Mouse (Mus musculus) heart, embryonic 15.5 days (tissue): ENCODE data around the gene Dnajb13. TPM values are rescaled to one million over a fixed set of nuclear protein-coding genes. Genes with fewer than 3 reads are reported as not detected.

ENCODE experiments used
- ATAC-seq: fragments of 200-750 bp; cut with Nextera tagmentation; replicated peaks from 2 replicates; pipeline ENCODE4 v1.8.0; 2017; ENCODE audit warnings: low read depth, moderate TSS enrichment; ENCODE audit not compliant: insufficient number of reproducible peaks, insufficient read depth, low FRiP score
- H3K27ac ChIP-seq: fragments of 300-500 bp; sonication (generic); 2 replicates; pipeline ENCODE4 v1.5.1; 2015; ENCODE audit warnings: mild to moderate bottlenecking, inconsistent platforms
- H3K27me3 ChIP-seq: fragments of 300-500 bp; sonication (generic); 2 replicates; pipeline ENCODE4 v1.6.1; 2015; ENCODE audit warnings: inconsistent platforms
- H3K36me3 ChIP-seq: fragments of 300-500 bp; sonication (generic); 2 replicates; pipeline ENCODE4 v1.6.1; 2015; ENCODE audit warnings: mild to moderate bottlenecking, inconsistent platforms
- H3K4me1 ChIP-seq: fragments of 300-500 bp; sonication (generic); replicated peaks from 2 replicates; pipeline ENCODE4 v1.6.1; 2015; ENCODE audit warnings: inconsistent platforms
- H3K4me2 ChIP-seq: fragments of 300-500 bp; sonication (generic); 2 replicates; pipeline ENCODE4 v1.6.1; 2015; ENCODE audit warnings: inconsistent platforms, mild to moderate bottlenecking, moderate library complexity
- H3K4me3 ChIP-seq: fragments of 300-500 bp; sonication (generic); 2 replicates; pipeline ENCODE4 v1.5.1; 2015; ENCODE audit warnings: mild to moderate bottlenecking, inconsistent platforms
- H3K9ac ChIP-seq: fragments of 300-500 bp; sonication (generic); 2 replicates; pipeline ENCODE4 v1.6.1; 2015; ENCODE audit warnings: mild to moderate bottlenecking, inconsistent platforms
- H3K9me3 ChIP-seq: fragments of 300-500 bp; sonication (generic); replicated peaks from 2 replicates; pipeline ENCODE4 v1.6.1; 2016; ENCODE audit warnings: inconsistent platforms
- WGBS: fragments of 180-500 bp; shearing (Covaris S2); methylation state at CpG from one replicate; pipeline ENCODE4 v1.1.7; 2015; ENCODE audit warnings: mixed read lengths; 5-methylcytosine and 5-hydroxymethylcytosine counted together
- polyA plus RNA-seq: library from polyadenylated mRNA; unstranded; fragments of >200 nt; fragmentation: Nextera tagmentation; extraction: Ambion mirVana; gene quantifications from 2 replicates; pipeline ENCODE4 v1.2.1, GENCODE M21; 2015

Dnajb13 gene
- 0.18 and 0.70 TPM in 2 replicates for polyA plus RNA-seq

DNA sequence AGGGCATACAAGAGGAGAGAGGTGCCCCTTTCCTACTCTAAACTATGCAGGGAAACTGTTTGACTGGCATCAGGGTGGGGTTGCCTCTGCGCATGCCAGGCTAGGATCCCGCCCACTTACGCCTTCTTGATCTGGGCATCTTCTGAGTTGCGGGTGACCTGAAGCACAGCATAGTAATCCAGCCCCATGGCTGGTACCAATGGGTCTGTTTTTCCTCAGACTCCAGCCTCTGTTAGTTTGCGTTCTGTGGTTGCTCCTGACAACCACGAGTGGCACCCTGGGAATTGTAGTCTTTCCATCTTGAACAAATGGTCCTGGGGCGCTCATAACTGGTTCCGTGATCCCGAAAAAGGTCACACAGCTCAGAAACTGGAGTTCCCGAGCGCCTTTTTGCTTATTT is at the start of gene Dnajb13:
Gene Dnajb13 (minus strand): TSS at position 388 of the 400 bp plus-strand sequence.
- ATAC-seq: no peak
- H3K4me3 ChIP-seq: no peak within 1 kb of the TSS
- H3K36me3 ChIP-seq: no peaks in the 10 kb centered on the region
- H3K9me3 ChIP-seq: no peaks in the 10 kb centered on the region
- no peak within 1 kb of the TSS for H3K27ac ChIP-seq
- no peaks in the 10 kb centered on the region for H3K4me1 ChIP-seq
- H3K4me2 ChIP-seq: peak within 1 kb of the TSS; percentile 41; the same call in 1 of the 2 replicates
- H3K9ac ChIP-seq: no peak within 1 kb of the TSS
- 43% methylated on average over 11 of the region's 11 CpGs for WGBS
- H3K27me3 ChIP-seq: 0 out of 2 replicates have a peak, but pooled peaks cover 3% of the 10 kb centered on the region

DNA sequence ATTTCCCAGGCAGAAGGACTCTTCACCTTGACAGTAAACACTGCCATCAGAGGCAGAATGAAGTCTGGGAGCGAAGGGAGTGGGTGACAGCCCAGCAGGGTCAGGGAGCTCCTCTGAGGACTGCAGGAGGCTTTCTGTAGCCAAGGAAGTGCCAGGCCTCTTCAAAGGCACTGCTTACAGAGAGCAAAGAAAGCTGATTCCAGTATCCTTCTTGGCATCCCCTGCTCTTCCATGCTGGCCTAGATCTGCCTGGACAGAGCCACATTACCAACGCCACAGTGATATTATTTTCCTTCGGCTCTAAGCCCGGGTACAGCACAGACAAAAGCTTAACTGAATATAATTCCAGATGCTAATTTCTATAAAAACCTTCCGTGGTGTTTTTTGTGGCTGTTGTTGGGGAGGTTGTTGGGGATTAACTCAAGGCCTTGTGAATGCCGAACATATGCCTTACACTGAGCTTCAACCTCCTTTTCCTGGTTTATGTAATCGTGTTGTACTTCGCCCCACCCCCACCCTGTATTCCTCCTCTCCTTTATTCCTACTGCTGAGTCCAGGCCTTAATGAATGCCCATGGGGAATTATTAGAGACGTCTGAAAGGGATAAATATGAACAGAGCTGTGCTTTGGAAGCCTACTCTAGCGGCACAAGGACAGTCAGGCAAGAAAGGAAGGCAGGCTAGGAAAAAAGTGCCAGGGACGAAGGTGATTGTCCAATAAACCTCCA is 47.3 kb upstream of the Dnajb13 start:
- Histone ChIP-seq H3K4me3 (no peak overlapping the region), H3K4me1 (peaks cover 4% of the 10 kb centered on the region; the same call in 1 of the 2 replicates), H3K9ac (no peak overlapping the region), H3K27me3 (no peaks in the 10 kb centered on the region), H3K36me3 (peaks cover 7% of the 10 kb centered on the region; the same call in 1 of the 2 replicates), H3K27ac (no peak overlapping the region), H3K4me2 (no peak overlapping the region), H3K9me3 (no peaks in the 10 kb centered on the region)
- no peak for ATAC-seq
- 82% methylated on average over 11 of the region's 11 CpGs for WGBS

DNA sequence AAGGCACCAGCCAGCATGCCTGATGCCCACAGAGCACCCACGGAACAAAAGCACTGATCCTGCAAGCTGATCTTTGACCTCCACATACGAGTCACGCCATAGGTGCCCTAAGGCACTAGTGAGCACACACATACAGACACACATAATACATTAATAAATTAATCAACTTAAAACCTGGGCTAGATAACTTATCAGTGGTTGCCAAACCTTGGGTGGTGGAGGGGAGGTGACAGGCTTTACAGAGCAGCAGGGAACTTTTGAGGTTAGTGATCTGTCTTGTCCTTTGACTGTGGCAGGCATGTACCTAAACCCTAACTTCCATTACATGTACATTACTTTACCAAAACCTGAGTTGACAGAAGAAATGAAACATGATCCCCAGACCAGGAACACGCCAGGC is 44.6 kb upstream of the Dnajb13 start:
- H3K9ac ChIP-seq: no peak overlapping the region
- no peak overlapping the region for H3K27ac ChIP-seq
- no peak overlapping the region for H3K4me2 ChIP-seq
- no peaks in the 10 kb centered on the region for H3K27me3 ChIP-seq
- 87% methylated on average over 4 of the region's 4 CpGs for WGBS
- peaks cover 16% of the 10 kb centered on the region for H3K4me1 ChIP-seq
- H3K4me3 ChIP-seq: no peak overlapping the region
- no peak for ATAC-seq
- no peaks in the 10 kb centered on the region for H3K9me3 ChIP-seq
- H3K36me3 ChIP-seq: no peaks in the 10 kb centered on the region; the same call in 1 of the 2 replicates

DNA sequence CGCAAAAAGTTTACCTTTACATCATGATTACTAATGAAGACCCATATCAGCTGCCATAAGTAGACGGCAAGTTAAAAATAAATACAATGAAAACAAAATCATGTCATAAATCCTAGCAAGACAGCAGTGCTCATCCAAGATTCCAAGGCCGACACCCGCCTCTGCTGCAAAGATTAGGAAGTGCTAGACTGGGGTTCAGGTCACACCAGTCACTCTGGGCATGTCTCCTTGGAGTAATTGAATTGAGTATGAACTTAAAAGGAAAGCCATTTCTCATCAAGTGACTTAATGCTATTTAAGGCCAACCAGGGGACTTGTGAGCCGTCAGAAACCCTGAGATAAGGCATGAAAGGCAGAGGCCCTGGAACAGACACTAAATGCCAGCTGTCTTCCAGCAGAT is 42.5 kb upstream of the Dnajb13 start:
- H3K4me3 ChIP-seq: no peak overlapping the region
- peaks cover 17% of the 10 kb centered on the region for H3K4me1 ChIP-seq
- H3K27me3 ChIP-seq: no peaks in the 10 kb centered on the region
- ATAC-seq: no peak
- H3K4me2 ChIP-seq: no peak overlapping the region
- peak overlapping the region; percentile 45 for H3K27ac ChIP-seq
- H3K36me3 ChIP-seq: peaks cover 3% of the 10 kb centered on the region; the same call in 1 of the 2 replicates
- no peak overlapping the region for H3K9ac ChIP-seq
- no peaks in the 10 kb centered on the region for H3K9me3 ChIP-seq
- 53% methylated on average over 5 of the region's 5 CpGs for WGBS

DNA sequence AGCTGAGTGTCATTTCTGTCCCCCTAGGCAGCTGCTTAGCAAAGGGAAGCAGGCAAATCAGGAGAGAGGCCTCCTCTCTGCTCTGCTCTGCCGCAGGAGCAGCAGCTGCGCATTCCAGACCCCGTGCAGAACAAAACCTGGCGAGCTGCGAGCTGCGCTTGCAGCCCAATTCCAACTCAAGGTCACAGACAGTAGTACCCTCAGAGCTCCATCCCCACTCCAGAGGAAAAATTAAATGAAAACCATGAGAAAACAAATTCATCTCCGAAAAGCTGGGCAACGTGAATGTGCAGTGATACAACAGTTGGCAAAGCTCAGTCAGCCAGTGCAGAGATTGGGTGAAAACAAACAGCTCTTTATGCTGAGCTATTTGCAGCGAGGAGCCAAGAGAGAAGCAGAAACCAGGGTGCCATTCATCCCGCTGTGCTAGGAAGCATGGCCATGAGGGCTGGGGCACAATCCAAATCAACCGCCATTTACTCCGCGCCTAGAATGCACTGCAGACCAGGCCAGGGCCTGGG is 40.7 kb upstream of the Dnajb13 start:
- H3K4me1 ChIP-seq: peaks cover 21% of the 10 kb centered on the region
- no peaks in the 10 kb centered on the region for H3K9me3 ChIP-seq
- ATAC-seq: peak; percentile 88
- no peak overlapping the region for H3K9ac ChIP-seq
- H3K4me2 ChIP-seq: peak overlapping the region; percentile 43
- H3K36me3 ChIP-seq: peaks cover 3% of the 10 kb centered on the region; the same call in 1 of the 2 replicates
- WGBS: 34% methylated on average over 13 of the region's 13 CpGs
- H3K27me3 ChIP-seq: no peaks in the 10 kb centered on the region
- H3K27ac ChIP-seq: peak overlapping the region; percentile 95
- 0 out of 2 replicates have a peak overlapping the region, but pooled peaks have one; percentile 6 for H3K4me3 ChIP-seq

DNA sequence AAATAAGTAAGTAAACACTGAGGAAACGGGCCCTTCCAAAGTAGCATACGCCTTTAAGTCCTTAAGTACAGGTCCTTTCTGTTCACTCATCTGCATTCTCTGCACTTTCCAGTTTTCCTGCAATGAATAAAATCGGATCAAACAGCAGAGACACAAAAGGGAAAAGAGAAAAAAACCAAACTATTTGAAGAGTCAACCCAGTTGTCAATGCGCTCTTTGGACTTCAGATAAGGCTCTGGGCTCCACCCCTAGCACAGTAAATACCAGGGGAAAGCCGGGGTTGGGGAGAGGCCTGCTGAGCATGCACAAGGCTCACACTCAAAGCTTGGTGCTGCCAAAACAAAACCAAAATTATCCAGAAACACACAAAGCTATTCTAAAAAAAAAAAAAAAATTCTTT is 40.2 kb upstream of the Dnajb13 start:
- H3K9ac ChIP-seq: no peak overlapping the region
- H3K9me3 ChIP-seq: no peaks in the 10 kb centered on the region
- ATAC-seq: no peak
- H3K4me1 ChIP-seq: peaks cover 27% of the 10 kb centered on the region
- H3K4me3 ChIP-seq: no peak overlapping the region
- 48% methylated on average over 5 of the region's 5 CpGs for WGBS
- no peaks in the 10 kb centered on the region for H3K27me3 ChIP-seq
- peak overlapping the region; percentile 43; the same call in 1 of the 2 replicates for H3K4me2 ChIP-seq
- peak overlapping the region; percentile 95 for H3K27ac ChIP-seq
- peaks cover 3% of the 10 kb centered on the region; the same call in 1 of the 2 replicates for H3K36me3 ChIP-seq

DNA sequence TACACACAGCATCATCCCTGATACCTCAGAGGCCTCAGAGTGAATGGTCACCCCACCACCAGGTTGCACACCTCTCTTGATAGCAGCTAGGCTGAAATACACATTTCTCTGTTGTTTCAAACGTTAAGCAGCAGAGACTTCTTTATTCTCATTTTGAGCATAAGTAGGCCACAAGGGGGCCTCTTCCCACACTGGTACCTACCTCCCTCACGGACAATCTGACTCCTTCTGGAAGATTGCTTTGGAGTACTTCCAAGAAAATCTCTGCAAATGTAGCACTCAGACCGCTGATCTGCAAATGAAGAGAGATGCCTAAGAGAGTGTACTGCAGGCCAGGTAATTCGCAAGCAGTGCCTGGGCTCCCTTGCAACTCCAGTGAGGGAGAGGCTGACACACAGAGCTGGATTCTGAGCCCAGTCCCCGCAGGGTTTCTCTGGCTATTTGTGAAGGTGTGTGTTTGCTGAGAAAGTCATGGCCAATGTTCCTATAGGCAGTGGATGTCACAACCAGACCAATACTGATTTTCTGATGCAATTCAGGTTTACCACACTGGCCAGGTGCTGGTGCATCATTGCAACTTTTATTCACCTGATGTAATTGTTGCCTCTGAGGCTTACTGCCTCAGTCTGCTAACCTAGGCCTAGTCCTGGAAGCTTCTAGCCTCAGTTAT is 35.7 kb upstream of the Dnajb13 start:
- Histone ChIP-seq H3K4me1 (peaks cover 32% of the 10 kb centered on the region), H3K27me3 (no peaks in the 10 kb centered on the region), H3K9me3 (no peaks in the 10 kb centered on the region), H3K4me3 (no peak overlapping the region), H3K4me2 (no peak overlapping the region), H3K27ac (peak overlapping the region; percentile 33), H3K36me3 (peaks cover 10% of the 10 kb centered on the region; the same call in 1 of the 2 replicates), H3K9ac (no peak overlapping the region)
- WGBS: 39% methylated on average over 5 of the region's 5 CpGs
- no peak for ATAC-seq

DNA sequence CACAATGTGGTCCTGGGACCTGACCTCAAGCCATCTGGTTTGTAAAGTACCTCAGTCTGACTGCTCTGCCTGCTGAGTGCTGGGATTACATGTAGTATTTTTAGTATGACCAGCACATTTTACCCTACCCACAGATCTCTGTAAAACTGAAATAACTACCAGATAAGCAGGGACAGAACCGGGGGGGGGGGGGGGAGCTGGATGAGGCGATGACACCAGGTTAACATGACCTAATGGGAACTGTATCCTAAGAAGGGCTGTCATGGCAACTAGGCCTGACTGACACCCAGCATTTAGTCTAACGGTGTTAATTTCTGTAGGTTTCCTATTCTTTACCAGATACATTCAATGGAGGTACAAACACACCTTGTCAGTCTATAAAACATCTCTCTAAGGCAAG is 35.0 kb upstream of the Dnajb13 start:
- peaks cover 10% of the 10 kb centered on the region; the same call in 1 of the 2 replicates for H3K36me3 ChIP-seq
- H3K27me3 ChIP-seq: no peaks in the 10 kb centered on the region
- ATAC-seq: peak; percentile 48; the same call in 1 of the 2 replicates
- no peak overlapping the region for H3K4me3 ChIP-seq
- no peak overlapping the region for H3K4me2 ChIP-seq
- peaks cover 29% of the 10 kb centered on the region for H3K4me1 ChIP-seq
- H3K9me3 ChIP-seq: no peaks in the 10 kb centered on the region
- no peak overlapping the region for H3K9ac ChIP-seq
- WGBS: 61% methylated on average over 3 of the region's 3 CpGs
- peak overlapping the region; percentile 33 for H3K27ac ChIP-seq

DNA sequence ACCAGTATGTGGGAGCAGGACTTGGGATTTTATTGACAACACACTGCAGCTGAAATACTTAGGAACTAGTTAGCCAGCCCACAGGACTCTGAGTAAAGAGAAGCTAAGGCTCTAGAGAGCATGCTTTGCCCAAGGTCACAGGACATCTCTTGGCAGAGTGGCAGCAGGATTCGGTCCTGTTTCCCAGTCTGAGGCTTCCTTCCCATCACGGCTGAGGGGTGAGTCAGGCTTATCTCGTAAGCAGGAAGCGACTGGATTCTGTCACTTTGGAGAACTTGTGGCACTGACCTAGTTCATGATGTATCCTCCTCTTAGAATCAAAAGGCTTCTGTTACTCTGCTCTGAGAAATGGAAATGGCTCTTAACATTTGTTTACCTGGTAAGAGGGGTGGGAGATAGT is 32.9 kb upstream of the Dnajb13 start:
- Histone ChIP-seq H3K9me3 (no peaks in the 10 kb centered on the region), H3K27ac (peak overlapping the region; percentile 39; the same call in 1 of the 2 replicates), H3K36me3 (peaks cover 10% of the 10 kb centered on the region; the same call in 1 of the 2 replicates), H3K4me1 (peaks cover 23% of the 10 kb centered on the region), H3K9ac (no peak overlapping the region), H3K27me3 (no peaks in the 10 kb centered on the region), H3K4me3 (no peak overlapping the region), H3K4me2 (no peak overlapping the region)
- 18% methylated on average over 4 of the region's 4 CpGs for WGBS
- ATAC-seq: no peak; the same call in 1 of the 2 replicates

DNA sequence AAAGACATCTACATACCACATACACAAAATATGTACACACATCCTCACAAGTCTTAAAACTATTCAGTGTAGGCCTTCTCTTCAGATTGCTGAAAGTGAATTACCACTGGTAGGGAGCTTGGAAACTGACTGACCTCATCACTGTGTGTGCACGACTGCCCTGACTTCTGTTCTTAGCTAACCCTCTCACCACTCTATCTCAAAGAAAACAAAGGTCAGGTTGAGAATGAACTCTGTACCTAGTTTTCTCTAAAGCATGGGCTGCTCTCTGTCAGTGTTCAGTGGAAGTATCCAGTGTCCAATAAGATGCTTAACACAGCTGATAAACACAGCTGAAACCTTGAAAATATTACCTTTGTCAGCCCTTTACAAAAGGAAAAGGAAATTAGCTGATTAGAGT is 29.7 kb upstream of the Dnajb13 start:
- Histone ChIP-seq H3K9me3 (no peaks in the 10 kb centered on the region), H3K4me3 (no peak overlapping the region), H3K27ac (no peak overlapping the region), H3K4me2 (no peak overlapping the region), H3K9ac (no peak overlapping the region), H3K36me3 (peaks cover 20% of the 10 kb centered on the region), H3K27me3 (no peaks in the 10 kb centered on the region), H3K4me1 (peaks cover 9% of the 10 kb centered on the region)
- no peak for ATAC-seq
- WGBS: 33% methylated on average over 1 of the region's 1 CpGs

DNA sequence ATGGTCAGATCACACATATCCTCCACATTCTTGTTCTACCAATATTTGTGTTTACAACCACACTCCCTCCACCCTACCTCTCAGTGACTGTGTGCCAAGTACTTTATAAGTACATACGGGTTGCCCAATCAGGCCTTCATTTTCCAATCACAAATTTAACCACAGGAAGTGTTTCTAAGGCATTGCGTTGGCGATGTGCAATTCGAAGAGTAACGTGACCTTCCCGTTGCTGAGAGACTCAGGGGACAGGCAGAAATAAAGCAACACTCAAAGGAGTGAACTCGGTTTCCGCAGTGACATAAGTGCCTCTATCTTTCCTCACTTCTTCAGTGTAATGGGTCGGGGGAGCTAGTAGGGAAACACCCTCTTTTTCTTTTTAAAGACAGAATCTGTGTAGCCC is 24.8 kb upstream of the Dnajb13 start:
- Histone ChIP-seq H3K27ac (no peak overlapping the region), H3K9ac (no peak overlapping the region), H3K4me1 (peaks cover 8% of the 10 kb centered on the region; the same call in 1 of the 2 replicates), H3K36me3 (peaks cover 20% of the 10 kb centered on the region), H3K4me3 (no peak overlapping the region), H3K9me3 (no peaks in the 10 kb centered on the region), H3K4me2 (no peak overlapping the region), H3K27me3 (no peaks in the 10 kb centered on the region)
- 91% methylated on average over 9 of the region's 9 CpGs for WGBS
- ATAC-seq: no peak
